Mouse (Mus musculus) cerebellum, postnatal 36 days (tissue): ENCODE measurements at regions not wholly inside any gene's neighbourhood (a gene's known extent, or its start where the extent isn't known, plus 50 kb on each side); places are given as distances from the start of the nearest gene placed in this dataset.

Experiments
- DNase-seq, 2 experiments: peaks; one replicate each; pipeline ENCODE4 v3.0.0; 2021 to 2022; ENCODE audit warnings: mixed read lengths in 2 of 2

DNA sequence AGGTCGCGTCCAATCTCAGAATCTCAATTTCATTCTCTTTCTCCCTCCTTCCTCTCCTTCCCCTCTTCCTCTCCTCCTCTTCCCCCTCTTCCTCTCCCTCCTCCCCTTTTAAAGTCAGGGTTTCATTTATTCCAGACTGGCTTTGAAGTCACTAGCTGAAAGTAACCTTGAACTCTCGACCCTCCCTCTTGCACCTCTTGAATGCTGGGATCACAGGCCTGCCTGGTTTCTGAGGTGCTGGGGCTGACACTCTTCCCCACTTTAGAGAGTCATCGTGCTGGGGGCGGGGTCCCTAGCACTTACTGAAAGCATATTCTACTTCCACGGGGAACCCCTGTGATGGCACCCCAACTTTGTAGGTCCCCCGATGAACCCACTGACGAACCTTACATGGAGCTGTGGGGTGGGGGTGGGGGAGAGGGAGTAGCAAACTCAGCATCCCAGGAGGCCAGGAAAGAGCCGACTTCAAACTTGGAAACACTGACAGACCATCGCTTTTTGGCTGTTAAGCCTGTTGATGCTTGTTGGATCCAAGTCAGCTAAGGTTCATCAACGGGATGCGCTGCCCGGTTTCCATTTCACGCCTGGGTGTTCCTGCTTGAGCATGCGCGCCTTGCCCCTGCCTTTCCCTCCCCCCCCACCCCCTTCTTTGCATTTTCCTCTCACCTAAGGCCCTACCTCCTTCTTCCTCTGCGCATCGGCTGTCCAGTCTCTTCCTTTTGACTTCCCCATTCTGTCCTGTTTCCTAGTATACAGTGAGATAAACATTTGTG lies 132.0 kb upstream of the Med13l start:
- no peak for DNase-seq

DNA sequence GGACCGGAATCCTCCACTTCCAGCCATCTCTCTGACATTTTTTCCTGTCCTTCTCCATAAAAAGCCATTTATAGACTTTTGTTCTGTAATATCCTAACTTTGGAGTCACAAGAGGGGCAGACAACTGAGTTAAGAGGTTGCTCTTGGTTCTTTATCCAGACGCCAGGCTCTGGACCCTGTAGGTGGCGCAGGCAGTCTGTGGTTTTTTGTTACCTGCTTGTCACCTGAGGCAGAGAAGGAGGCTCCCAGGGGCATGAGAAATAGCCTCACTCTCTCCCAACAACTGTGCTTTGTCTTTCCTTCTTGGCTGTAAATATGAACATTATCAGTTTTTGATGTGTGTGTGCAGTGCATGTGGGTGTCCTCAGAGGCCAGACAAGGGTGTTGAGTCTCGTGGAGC lies 126.9 kb upstream of the Med13l start:
- no peak for DNase-seq

DNA sequence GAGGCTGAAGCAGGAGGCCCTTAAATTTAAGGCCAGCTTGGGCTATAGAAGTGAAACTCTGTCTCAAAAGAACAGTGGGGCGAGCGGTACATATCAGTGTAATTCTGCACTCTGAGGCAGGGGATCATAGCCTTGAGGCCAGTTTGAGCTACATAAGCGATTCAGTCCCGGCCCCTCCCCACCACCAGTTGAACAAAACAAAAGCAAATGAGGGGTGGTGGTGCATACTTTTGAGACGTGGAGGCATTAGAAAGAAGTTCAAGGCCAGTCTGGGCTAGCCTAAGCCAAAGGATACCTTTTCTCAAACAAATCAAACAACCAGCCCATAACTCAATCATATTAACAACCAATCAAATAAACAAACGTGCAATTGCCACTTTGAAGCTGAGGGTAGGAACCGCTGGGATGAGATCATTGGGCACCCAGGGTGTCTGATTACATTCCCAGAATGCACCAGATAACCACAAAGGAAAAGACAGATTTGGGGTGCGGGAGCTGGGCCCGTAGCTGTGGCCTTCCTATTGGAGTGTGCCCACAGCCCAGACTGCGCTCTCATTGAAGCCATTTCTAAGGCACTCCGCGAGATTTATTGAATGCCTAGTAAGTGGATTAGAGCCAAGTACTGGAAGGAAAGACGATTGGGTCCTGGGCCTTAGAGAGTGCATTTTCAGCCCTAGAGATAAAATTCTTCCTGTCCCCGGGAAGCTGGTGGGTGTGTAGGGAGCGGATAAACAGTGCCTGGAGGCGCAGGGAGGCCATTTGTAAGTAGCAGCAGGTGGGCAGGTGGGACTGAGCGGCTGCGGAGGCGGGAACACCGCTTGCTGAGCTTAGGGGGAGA lies 125.5 kb upstream of the Med13l start:
- no peak for DNase-seq

DNA sequence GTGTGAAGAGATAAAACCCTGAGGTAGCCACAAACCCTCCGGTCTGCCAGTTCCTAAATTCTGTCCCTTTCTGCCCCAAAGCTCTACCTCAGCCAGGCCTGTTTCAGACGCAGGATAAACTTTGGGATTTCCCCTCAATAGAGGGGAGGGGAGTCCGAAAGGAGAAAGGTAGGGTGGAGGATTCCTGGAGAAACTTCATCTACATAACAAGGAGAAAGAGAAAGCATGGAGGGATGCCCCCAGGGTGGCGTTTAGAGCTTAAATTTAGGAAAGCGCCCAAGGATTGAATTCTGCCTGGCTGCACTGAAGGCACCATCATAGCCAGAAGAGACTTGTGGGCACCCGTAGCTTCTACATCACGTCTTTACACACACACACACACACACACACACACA lies 124.9 kb upstream of the Med13l start:
- DNase-seq, result no peak

DNA sequence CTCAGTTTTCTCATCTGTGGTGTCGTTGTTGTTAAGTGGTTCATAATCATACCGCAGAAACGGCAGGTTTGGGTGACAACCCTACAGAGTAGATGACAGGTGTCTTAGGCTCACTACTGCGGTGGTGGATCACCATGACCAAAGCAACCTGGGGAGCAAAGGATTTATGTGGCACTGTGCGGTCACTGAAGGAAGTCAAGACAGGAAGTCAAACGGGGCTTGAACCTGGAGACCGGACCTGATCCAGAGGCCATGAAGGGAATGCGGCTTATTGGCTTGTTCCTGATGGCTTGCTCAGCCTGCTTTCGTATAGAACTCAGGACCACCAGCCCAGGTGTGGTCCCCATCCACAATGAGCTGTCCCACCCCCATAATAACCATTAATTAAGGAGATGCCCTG lies 124.4 kb upstream of the Med13l start:
- DNase-seq, result no peak

DNA sequence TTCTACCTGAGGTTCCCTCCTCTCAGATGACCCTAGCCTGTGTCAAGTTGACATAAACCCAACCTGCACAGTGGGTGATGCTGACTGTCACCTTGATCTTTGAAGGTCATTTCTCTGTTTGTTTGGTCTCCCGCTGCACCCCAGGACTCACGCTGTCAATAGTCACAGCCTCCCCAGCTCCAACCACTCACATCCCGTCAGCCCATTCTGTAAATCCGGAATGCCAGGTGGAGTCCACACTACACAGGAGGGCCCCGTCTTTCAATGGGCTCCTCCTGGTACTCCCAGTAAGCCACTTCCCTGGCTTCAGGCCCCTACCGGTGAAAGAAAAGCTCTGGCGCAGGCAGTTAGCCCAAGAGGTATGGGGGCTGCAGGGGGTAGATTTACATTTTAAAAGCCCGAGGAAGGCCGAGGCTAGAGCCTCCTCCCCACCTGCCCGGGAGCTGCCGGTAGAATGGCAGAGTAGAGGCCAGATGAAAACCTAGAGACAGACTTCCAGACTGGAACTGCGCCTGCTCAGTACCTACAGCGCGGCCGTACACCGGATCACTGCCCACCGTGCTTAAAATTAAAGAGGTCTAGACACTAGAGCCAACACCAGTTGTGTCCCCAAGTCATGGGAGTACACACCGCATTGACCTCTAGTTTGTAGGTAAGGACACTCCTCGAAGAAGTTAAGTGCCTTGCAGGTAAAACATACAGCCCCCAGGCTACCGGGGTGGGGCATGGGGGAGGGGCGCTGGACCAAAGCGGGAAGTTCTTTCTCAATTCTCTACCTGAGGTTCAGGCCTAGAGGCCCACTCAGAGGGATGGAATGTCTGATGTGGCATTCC lies 123.8 kb upstream of the Med13l start:
- DNase-seq, result no peak

DNA sequence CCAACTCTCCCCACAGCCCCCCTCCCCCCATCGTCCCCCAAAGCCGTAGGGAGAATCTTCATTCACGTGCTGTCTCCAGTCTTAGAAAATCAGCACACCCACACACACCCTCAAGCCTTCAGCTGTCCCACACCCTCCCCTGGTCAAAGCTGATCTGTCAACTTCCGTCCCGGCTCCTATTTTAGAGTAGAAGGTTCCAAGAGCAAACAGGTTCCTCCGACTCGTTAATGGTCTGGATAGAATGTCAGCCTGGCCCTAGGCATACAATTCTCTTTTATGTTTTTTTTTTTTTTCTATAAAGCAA lies 123.2 kb upstream of the Med13l start:
- no peak for DNase-seq

DNA sequence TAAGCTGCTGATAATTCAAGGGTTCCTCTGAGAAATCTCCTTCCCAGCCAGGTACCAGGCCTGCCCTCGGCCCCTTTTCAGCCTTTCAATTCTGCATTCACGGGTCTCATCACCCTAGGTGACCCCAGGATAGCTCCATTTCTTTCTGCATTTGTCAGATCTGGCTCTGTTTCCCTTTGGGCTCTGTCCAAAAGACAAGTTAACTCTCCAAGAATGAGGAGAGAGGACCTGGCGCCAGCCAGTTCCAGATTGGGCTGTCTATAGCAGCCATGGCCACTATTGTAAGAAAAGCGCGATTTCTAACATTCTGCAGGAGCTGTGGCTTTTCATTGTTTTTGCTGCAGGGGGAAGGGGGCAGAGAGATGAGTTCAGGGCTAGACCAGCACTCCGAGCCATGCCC lies 122.5 kb upstream of the Med13l start:
- no peak for DNase-seq

DNA sequence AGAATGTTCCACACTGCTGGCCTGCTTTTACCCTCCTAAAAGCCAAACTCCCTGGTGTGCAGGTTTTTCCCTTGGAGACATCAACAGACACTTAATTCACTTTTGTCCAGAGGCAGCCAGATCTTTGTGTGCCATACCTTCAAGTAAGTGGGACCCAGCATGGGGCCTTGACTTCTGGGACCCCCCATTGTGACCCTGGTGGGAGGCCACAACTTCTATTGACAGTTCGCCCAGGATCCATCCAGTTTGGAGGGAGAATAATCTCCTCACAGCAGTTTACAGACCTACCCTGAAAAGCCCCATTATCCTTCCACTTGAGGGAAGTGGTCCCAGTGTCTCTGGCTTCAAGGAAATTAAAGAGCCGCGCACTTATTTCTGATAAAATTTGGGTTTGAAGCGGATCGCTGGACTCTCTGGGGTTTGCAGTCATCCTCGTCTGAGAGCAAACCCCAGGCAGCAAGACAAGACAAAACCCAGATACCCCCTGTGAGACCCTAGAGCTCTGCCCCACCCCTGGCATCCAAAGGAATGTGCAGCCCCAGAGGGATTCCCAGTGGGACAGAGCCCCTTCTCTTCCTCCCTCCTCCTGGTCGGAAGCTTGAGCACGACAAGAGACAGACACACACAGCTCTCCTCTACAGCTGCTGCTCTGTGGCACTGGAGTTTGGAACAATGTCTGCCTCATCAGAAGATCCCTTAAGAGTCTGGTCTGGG lies 115.8 kb upstream of the Med13l start:
- no peak for DNase-seq

DNA sequence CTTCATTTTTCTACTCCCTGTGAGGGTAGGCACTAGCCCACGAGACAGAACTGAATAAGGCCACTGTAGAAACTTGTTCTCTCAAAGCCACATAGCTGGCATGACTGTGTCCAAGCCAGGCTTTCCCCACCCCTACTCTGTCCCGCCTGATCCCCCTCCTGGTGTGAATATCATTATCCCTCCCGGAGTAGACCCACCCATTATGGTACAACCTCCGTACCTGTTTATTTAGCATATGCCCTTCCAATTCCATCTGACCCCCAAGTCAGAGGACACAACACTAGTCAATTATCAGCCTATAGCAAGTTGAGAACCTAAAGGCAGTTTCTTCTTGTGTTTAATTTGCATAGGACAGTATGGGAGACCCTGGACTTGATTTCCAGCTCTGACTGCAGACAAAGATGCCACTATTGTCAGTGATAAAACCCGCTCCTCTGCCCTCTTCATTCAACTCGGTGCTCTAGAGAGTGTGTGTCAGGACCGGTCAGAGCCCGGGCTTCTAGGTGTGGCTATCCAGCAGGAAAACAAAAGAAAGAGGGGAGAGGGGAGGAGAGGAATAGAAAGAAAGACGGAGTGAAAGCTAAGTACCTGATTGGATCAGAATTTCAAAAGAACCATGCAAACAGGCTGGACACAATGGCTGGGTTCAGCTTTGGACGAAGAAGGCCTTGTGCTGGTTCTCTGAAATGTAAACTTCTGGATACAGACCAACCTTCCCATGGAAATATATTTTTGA lies 115.1 kb upstream of the Med13l start:
- DNase-seq, result no peak

DNA sequence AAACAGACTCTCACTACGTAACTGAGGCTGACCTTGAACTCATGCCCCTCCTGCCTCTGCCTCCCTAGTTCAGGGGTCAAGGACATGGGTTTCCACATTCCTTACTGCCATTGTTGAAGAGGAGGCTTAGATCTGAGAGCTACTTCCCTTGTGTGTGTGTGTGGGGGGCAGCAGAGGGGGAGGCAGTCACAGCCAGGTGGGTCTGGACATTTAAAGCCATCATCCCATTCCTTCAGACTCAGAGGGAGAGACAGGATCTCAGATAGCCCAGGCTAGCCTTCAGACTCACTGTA lies 114.5 kb upstream of the Med13l start:
- DNase-seq, result no peak

DNA sequence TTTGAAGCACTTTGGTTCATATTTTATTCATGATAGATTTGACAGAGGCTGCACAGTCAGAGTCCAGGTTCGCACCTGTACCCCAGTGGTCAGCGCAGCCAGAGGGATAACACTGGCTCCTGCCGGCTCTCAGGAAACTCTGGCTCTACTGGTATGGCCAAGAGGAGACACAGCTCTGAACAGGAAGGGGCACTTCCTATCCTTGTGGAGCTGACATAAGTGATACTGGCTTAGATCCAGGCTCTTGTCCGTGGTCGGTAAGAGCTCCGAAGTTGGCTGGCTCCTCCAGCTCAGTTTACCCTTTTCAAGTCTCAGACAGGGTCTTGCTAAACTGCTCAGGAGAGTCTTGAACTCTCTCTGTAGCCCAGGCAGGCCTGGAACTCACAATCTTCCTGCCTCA lies 113.6 kb upstream of the Med13l start:
- no peak for DNase-seq

DNA sequence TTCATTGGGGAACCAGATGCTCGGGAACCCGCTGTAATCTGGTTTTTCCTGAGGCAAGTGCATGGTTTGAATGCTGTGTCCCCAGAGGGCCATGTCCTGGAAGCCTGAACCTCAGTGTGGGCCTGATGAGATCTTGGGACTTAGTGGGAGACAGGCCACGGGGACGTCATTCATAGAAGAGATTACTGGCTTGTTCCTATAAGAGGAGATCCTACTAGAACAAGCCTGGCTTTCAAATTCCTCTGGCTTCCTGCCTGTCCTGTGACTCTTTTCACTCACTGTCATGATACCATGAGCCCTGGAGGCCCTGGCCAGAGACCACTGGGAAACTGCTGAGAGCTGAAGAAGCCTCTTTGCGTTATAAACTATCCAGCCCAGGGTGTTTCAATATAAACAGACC lies 113.1 kb upstream of the Med13l start:
- DNase-seq, result no peak

DNA sequence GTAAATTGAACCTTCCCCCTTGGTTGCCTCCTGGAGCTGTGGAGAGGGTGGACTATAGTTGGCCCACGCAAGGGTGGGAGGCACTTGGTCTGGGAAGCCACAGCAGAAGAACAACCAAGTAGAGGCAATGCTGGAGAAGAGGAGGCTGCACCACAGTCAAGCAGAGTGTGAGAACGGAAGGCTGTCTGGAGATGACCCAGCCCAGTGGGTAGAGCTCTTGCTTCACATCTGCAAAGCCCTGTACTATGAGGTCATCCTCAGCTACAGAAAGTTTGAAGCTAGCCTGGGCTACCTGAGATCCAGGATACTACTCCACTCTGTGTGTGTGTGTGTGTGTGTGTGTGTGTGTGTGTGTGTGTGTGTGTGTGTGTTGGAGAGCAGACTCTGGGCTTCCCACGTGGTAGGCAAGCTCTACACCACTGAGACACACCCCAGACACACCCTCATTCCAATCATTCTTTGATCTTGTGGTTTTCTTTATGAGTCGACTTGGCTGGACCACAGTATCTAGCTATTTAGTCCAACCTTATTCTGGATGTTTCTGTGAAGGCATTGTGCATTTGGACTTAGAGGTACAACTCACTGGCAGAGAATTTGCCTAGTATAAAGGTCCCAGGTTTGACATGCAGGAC lies 111.5 kb upstream of the Med13l start:
- no peak for DNase-seq

DNA sequence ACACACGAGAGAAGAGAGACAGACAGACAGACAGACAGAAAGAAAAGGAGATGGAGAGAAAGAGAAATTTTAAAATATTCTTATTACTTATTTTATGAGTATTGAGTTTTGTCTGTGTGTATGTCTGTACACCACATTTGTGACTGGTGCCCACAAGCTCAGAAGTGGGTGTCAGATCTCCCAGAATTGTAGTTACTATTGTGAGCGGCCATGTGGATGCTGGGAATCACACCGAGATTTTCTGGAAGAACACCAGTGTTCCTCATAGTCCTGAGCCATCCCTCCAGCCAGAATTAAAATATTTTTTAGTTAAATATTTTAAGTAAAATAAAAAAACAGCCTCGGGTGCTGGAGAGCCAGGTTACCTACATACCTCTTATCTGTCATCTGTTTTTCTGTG lies 110.6 kb upstream of the Med13l start:
- DNase-seq, result no peak

DNA sequence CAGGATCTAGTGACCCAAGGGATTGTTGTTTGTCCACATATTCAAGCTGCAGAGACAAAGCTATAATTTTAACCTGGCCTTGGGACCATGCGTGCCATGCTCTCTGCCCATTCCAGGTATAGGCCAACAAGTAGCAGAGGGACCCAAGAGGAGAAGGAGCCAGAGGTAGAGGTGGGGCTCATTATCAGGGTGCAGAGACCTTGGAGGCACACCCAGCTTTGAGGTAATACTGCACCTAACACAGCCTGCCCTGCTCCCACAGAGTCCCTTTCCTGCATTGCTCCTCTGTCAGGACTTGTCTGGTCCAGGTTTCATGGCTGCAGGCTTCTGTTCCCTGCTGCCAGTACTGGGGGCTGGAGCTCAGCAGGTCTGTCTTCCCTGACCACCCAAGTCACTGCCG lies 108.4 kb upstream of the Med13l start:
- no peak for DNase-seq

DNA sequence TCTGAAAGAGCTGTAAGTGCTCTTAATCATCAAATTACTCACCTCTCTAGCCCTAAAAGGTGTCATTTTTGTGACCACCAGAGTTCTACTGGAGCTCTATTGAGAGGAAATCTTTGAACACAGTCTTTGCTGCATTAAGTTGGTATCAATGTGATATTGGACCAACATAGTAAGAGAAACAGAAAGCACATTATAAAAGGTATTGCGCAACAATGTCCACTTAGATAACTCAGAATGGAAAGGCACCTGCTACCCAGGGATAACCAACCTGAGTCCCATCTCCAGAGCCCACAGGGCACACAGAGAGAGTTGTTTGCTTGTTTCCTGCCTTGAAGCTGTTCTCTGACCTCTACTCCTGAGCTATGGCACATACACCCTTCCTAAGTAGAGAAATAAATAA lies 106.4 kb upstream of the Med13l start:
- DNase-seq, result no peak

DNA sequence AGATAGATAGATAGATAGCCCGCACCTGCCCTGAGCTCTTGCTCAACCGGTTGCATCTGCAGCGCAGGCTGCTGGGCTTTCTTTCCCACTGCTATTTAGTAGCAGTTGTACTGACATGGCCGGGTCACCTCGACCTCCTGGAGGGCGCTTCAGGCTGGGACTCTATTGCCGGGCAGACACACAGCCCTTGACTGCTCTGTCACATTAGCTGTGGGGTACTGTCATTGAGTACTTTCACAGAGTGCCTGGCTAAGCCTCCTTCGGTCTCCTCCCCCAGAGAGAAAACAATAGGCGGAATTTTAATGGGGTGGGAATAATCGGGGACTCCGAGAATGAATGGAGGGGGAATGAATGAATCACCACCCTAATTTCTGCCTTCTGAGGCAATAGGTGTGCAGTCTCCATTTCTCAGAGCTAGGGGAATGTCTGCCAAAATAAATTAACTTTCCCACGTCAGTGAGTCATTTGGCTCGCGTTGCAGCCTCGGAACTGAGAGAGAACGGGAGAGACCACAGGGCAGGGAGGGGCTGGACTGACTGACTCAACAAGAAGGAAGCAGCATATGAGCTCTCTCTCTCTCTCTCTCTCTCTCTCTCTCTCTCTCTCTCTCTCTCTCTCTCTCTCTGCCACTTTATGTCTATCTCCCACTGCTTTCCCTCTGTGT lies 101.6 kb upstream of the Med13l start:
- no peak for DNase-seq

DNA sequence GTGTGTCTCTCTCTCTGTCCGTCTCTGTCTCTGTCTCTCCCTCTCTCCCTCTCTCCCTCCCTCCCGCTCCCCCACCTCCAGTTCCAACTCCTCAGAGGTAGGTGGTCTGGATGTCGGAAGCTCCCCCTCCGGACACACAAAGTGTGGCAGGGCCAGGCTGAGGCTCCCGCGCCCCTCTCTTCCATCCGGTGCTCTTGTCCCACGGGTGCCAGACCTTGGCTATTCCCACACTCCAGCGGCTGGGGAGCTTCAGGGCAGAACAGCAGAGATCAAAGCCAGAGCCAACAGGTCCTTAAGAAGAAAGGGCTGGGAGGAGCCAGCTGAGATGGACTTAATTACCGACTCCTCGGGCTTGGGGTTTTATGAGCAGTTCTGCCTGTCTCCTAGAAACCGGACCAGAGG lies 101.1 kb upstream of the Med13l start:
- DNase-seq, result no peak

DNA sequence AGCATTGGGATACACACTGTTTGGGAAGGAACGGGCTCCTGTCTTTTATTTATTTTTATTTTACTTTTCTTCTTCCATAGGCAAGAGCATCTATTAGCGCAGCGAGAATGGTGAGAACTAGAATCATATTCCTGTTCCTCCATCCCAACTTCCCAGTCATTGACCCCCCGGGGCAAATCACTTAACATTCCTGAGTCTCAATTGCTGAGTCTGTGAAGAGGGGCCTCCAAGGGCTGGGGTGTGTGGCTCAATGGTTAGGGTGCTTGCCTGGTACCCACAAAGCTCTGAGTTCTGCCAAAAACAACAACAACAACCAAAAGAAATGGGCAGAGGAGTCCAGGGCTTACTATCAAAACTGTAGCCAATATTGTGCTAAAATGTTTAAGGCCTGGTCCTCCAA lies 98.5 kb upstream of the Med13l start:
- no peak for DNase-seq
